Mouse (Mus musculus) kidney, adult 2 months (tissue): ENCODE measurements at regions not wholly inside any gene's neighbourhood (a gene's known extent, or its start where the extent isn't known, plus 50 kb on each side); places are given as distances from the start of the nearest gene placed in this dataset.
A peak's percentile ranks its signal among the peaks of the same experiment; 100 is the strongest.
"Not testable (repeated sequence)": the region's sequence is repeated elsewhere in the genome, so short reads cannot be mapped to it uniquely, and the experiment has no call there.

ENCODE experiments used
- DNase-seq: peaks from one replicate; pipeline ENCODE4 v3.0.0; 2021
- H3K27ac ChIP-seq: fragments of 200-500 bp; 2 replicates; pipeline ENCODE4 v1.5.1; 2012; ENCODE audit warnings: low read depth, low read length, control low read depth, inconsistent platforms; ENCODE audit not compliant: insufficient read depth
- H3K27me3 ChIP-seq: fragments of 200-500 bp; replicated peaks from 2 replicates; pipeline ENCODE4 v1.6.1; 2012; ENCODE audit warnings: mild to moderate bottlenecking, moderate library complexity, low read length, inconsistent platforms; ENCODE audit not compliant: control insufficient read depth, insufficient read depth
- H3K36me3 ChIP-seq: fragments of 200-500 bp; 2 replicates; pipeline ENCODE4 v1.6.1; 2012; ENCODE audit warnings: mild to moderate bottlenecking, moderate library complexity, low read length, inconsistent platforms; ENCODE audit not compliant: control insufficient read depth, insufficient read depth
- H3K4me1 ChIP-seq: fragments of 200-500 bp; 2 replicates; pipeline ENCODE4 v1.6.1; 2011; ENCODE audit warnings: low read length; ENCODE audit not compliant: control insufficient read depth, insufficient read depth
- H3K4me3 ChIP-seq: fragments of 200-500 bp; 2 replicates; pipeline ENCODE4 v1.5.1; 2011; ENCODE audit warnings: mild to moderate bottlenecking, low read depth, low read length, control low read depth; ENCODE audit not compliant: insufficient read depth
- CTCF ChIP-seq: fragments of 200-500 bp; conservative IDR thresholded peaks from 2 replicates; pipeline ENCODE4 v1.5.1; 2011; ENCODE audit warnings: low read depth, mild to moderate bottlenecking, control low read depth, low read length, moderate library complexity, mixed read lengths; ENCODE audit not compliant: insufficient read depth, insufficient read length
- POLR2A ChIP-seq: fragments of 200-500 bp; IDR thresholded peaks from one replicate; pipeline ENCODE4 v1.6.1; 2011; ENCODE audit warnings: low read depth, low read length, control low read depth
- WGBS: fragments of 180-500 bp; shearing (Covaris S2); methylation state at CpG from one replicate; pipeline ENCODE4 v1.1.7; 2018; 5-methylcytosine and 5-hydroxymethylcytosine counted together

DNA sequence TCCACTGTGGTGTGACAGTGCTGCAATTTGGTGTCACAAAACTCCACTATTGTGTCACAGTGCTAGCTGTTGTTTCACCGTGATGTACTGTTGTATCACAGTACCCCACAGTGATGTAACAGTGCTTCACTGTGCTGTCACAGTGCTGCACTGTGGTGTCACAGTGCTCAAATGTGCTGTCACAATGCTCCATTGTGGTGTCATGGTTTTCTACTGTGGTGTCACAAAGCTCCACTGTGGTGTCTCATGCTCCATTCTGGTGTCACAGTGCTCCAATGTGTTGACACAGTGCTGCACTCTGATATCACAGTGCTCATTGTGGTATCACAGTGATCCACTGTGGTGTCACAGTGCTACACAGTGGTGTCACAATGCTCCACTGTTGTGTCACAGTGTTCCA is 91.3 kb upstream of the Scaf8 start:
- no peaks in the 10 kb centered on the region for H3K36me3 ChIP-seq
- H3K4me3 ChIP-seq: no peak overlapping the region
- no peak for DNase-seq
- no peak overlapping the region for H3K27ac ChIP-seq
- H3K4me1 ChIP-seq: no peaks in the 10 kb centered on the region
- TF ChIP-seq CTCF (no peak), POLR2A (no peak)
- WGBS: 91% methylated on average over 1 of the region's 1 CpGs
- no peaks in the 10 kb centered on the region for H3K27me3 ChIP-seq

DNA sequence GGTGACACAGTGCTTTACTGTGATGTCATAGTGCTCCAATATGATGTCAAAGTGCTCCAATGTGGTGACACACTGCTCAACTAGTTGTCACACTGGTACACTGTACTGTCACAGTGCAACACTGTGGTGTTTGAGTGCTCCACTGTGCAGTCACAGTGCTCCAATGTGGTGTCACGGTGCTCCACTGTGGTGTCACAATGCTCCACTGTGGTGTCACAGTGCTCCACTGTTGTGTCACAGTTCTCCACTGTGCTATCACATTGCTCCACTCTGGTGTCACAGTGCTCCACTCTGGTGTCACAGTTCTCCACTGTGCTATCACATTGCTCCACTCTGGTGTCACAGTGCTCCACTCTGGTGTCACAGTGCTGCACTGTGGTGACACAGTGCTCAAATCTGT is 87.9 kb upstream of the Scaf8 start:
- H3K36me3 ChIP-seq, H3K4me3 ChIP-seq, H3K27ac ChIP-seq, H3K4me1 ChIP-seq, DNase-seq, H3K27me3 ChIP-seq: not testable (repeated sequence)
- 42% methylated on average over 1 of the region's 1 CpGs for WGBS

DNA sequence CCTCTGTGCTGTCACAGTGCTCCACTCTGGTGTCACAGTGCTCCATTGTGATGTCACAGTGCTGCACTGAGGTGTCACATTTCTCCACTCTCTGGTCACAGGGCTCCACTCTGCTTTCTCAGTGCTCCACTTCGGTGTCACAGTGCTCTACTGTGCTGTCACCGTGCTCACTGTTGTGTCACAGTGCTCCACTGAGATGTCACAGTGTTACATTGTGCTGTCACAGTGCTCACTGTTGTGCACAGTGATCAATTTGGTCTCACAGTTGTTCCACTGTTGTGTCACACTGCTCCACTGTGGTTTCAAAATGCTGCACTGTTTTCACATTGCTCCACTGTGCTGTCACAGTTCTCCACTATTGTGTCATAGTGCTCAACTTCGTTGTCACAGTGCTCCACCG is 87.4 kb upstream of the Scaf8 start:
- DNase-seq: no peak
- H3K27ac ChIP-seq: no peak overlapping the region
- TF ChIP-seq POLR2A (no peak), CTCF (no peak)
- WGBS: 79% methylated on average over 4 of the region's 4 CpGs
- H3K4me1 ChIP-seq: no peaks in the 10 kb centered on the region
- H3K27me3 ChIP-seq: no peaks in the 10 kb centered on the region
- H3K36me3 ChIP-seq: no peaks in the 10 kb centered on the region
- H3K4me3 ChIP-seq: no peak overlapping the region

DNA sequence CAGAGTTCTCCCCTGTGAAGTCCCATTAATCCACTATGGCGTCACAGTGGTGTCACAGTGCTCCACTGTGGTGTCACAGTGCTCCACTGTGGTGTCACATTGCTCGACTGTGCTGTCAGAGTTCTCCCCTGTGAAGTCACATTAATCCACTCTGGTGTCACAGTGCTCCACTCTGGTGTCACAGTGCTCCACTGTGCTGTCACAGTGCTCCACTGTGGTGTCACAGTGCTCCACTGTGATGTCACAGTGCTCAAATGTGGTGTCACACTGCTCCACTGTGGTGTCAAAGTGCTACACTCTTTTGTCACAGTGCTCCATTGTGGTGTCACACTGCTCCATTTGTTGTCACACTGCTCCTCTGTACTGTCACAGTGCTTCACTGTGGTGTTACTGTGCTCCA is 85.0 kb upstream of the Scaf8 start:
- H3K27ac ChIP-seq, H3K36me3 ChIP-seq, H3K27me3 ChIP-seq, H3K4me1 ChIP-seq, H3K4me3 ChIP-seq, DNase-seq: not testable (repeated sequence)
- 63% methylated on average over 2 of the region's 2 CpGs for WGBS

DNA sequence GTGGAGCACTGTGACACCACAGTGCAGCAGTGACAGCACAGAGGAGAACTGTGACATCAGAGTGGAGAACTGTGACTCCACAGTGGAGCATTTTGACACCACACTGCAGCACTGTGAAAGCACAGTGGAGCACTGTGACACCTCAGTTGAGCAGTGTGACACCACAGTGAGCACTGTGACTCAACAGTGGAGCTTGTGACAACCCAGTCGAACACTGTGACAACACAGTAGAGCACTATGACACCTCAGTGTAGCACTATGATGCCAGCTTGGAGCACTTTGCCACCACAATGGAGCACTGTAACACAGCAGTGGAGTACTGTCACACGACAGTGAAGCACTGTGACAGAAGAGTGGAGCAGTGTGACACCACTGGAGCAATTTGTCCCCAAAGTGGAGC is 79.7 kb upstream of the Scaf8 start:
- no peak overlapping the region for H3K27ac ChIP-seq
- TF ChIP-seq POLR2A: no peak
- no peak for TF ChIP-seq CTCF
- no peaks in the 10 kb centered on the region for H3K27me3 ChIP-seq
- WGBS: 61% methylated on average over 2 of the region's 2 CpGs
- no peak overlapping the region for H3K4me3 ChIP-seq
- no peaks in the 10 kb centered on the region for H3K4me1 ChIP-seq
- DNase-seq: no peak
- H3K36me3 ChIP-seq: no peaks in the 10 kb centered on the region

DNA sequence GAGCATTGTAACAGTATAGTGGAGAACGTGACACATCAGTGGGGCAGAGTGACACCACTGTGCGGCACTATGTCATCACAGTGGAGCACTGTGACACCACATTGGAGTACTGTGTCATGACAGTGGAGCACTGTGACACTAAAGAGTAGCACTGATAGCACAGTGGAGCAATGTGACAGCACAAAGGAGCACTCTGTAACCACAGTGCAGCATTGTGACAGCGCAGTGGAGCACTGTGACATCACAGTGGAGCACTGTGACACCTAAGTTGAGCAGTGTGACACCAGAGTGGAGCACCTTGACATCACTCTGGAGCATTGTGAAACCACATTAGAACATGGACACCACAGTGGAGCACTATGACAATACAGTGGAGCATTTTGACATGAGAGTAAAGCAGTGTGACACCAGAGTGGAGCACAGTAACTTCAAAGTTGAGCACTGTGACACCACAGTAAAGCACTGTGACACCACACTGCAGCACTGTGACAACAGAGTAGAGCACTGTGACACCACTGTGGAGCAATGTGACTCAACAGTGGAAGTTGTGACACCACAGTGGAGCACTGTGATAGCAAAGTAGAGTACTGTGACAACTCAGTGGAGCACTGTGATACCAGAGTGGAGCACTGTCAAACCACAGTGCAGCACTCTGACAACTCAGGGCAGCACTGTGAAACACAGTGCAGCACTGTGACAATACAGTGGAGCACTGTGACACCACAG is 77.5 kb upstream of the Scaf8 start:
- no peak overlapping the region for H3K4me3 ChIP-seq
- TF ChIP-seq CTCF (no peak), POLR2A (no peak)
- no peak overlapping the region for H3K27ac ChIP-seq
- 43% methylated on average over 3 of the region's 3 CpGs for WGBS
- no peaks in the 10 kb centered on the region for H3K36me3 ChIP-seq
- DNase-seq: no peak
- no peaks in the 10 kb centered on the region for H3K4me1 ChIP-seq
- H3K27me3 ChIP-seq: no peaks in the 10 kb centered on the region

DNA sequence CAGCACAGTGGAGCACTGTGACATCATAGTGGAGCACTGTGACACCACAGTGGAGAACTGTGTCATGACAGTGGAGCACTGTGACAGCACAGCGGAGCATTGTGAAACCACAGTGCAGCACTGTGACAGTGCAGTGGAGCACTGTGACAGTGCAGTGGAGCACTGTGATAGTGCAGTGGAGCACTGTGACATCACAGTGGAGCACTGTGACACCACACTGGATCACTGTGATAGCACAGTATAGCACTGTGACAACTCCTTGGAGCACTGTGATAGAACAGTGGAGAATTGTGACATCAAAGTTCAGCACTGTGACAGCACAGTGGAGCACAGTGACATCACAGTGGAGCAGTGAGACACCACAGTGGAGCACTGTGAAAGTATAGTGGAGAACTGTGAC is 76.7 kb upstream of the Scaf8 start:
- H3K4me3 ChIP-seq: no peak overlapping the region
- no peak for TF ChIP-seq CTCF
- TF ChIP-seq POLR2A: no peak
- WGBS: 86% methylated on average over 1 of the region's 1 CpGs
- no peaks in the 10 kb centered on the region for H3K36me3 ChIP-seq
- no peak overlapping the region for H3K27ac ChIP-seq
- no peaks in the 10 kb centered on the region for H3K4me1 ChIP-seq
- H3K27me3 ChIP-seq: no peaks in the 10 kb centered on the region
- no peak for DNase-seq

DNA sequence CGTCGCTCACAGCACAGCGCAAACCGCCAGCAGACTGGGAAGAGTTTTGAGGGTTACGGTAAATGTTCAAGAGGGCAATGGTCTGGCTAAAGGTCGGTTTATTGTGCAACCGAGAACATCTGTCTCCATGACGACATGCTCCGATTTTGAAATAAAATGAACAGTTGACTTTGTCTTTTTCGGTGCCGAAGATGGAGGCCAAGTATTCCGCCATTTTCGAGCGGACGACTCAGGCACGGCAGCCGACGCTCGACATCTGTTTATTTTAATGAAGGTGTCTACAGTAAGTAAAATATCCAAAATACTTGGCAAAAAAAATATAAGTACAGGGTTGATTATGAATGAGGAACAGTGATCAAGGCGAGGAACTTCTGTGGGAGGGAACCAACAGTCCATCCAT is 70.3 kb upstream of the Scaf8 start:
- WGBS: 90% methylated on average over 20 of the region's 20 CpGs
- DNase-seq: peak; percentile 50

DNA sequence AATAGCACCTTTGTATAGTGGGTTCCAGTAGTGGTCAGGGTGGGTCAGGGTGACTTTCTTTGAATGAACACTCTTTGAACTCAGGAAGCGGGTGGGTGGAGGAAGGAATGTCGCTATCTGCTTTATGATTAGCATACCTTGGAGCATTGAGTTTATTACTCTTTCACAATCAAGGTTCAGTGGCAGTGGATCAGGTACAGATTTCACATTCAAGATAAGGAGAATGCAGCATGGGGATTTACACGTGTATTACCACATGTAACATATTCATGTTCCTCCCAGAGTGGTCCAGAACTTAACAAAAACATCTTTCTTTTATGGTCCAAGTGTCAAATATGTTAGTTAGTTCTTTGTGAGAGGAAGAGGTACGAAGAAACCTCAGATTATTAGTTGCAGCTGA is 60.9 kb upstream of the Scaf8 start:
- not testable (repeated sequence) for H3K36me3 ChIP-seq, H3K4me3 ChIP-seq, H3K27me3 ChIP-seq, H3K4me1 ChIP-seq, DNase-seq, H3K27ac ChIP-seq
- 78% methylated on average over 4 of the region's 4 CpGs for WGBS

More for the DNA sequence above, 70.3 kb upstream of the Scaf8 start:
- H3K36me3 ChIP-seq, H3K27ac ChIP-seq, H3K4me3 ChIP-seq, H3K4me1 ChIP-seq, H3K27me3 ChIP-seq: not testable (repeated sequence)

DNA sequence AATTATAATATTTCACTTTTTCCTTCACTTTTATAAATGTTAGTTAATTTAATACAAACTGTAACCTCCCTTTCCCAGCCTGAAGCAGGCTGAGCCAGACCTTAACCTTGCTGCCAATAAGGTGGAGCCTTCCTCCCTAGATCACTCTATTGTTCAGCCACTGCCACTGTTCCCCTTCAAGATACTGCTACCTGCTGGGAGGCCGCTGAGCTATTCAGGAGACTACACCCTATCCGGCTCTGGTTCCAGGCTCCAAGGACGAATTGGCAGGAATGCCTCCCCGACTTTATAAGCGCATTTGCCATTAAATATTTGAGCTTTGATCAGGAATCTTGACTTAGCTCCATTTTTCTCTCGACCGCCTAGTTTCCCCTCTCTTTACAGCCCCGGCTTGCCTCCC is 59.9 kb upstream of the Scaf8 start:
- not testable (repeated sequence) for H3K27me3 ChIP-seq, H3K36me3 ChIP-seq, H3K27ac ChIP-seq, DNase-seq, H3K4me1 ChIP-seq, H3K4me3 ChIP-seq
- 40% methylated on average over 8 of the region's 8 CpGs for WGBS

DNA sequence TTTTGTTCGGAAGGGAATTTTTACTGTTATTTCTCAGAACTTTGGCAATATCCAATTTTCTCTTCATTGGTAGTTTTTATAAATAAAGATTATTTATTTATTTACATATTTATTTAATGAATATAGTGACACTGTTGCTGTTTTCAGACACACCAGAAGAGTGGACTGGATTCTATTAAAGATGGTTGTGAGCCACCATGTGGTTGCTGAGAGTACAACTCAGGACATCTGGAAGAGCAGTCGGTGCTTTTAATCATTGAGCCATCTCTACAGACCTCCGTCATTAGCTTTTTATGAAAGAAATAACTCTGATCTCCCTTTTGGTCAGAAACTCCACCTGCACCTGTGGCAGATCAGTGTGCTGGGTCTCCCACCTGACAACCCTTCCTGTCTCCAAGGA is 59.4 kb upstream of the Scaf8 start:
- not testable (repeated sequence) for H3K4me3 ChIP-seq, DNase-seq, H3K36me3 ChIP-seq, H3K4me1 ChIP-seq, H3K27ac ChIP-seq, H3K27me3 ChIP-seq
- 67% methylated on average over 3 of the region's 3 CpGs for WGBS
